Mouse (Mus musculus): Measurements from ENCODE around the gene Tenm4. TPM values are rescaled to one million over a fixed set of nuclear protein-coding genes. Genes with fewer than 3 reads are reported as not detected.
A peak's percentile ranks its signal among the peaks of the same experiment; 100 is the strongest.

The Tenm4 gene
- total RNA-seq, 2 experiments from 2014 or later: 125 to 132 TPM

DNA sequence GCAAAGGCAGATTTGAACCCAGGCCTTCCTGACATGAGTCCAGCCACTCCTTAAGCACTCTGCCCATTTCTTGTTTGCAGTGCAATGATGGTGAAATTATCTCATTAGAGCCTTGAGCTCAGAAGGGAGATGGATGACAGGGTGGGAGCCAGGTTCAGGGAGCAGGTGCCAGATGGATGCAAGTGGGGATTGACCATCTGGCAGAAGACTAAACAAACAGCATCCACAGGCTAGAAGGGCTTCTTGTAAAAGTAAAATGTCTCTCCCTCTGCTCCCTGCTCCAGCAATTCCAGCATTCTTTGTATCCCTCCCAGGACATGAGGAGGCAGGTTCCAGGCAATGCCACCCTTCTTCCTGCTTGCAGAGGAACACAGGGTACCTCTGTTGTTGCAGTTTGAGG lies 165.3 kb downstream of the Tenm4 start:
- no peak for DNase-seq (ENCODE audit: low spot score in 2 of 2)

DNA sequence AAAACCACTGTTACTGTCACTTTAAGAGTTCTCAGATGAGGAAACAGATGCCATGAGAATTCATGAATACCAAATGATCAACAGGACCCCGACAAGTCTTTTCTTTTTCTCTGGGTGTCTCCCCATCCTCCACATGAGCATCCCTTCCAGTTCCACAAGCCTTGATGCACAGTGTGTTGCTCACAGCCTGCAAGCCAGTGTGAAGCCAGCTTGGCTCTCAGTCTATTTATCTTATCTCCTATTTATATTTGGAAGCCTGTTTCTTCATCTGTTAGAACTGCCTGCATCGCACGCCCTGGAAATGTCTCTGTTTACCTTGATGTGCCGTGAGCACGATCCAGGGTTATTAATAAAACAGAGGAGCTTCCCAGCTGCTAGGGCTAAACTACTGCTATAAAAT lies 169.8 kb downstream of the Tenm4 start:
- peak; percentile 31 to 65 for DNase-seq (ENCODE audit: low spot score in 2 of 2)

DNA sequence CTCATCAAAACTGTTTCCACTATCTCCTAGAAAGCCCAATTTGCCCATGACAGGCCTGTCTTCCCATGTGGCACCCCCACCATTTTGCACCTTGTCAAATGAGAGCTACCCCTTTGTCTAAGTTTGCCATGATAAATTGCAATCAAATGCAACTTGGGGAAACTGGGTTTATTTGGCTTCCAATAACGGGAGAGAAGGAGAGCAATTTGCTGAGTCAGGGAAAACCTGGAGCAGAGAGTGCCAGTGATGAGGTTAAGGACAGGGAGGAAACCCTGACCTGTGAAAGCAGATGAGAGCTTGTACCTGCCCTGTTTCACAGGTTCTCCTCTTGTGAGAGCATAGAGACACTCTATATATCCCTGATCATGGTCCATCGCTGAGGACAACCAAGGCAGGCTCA lies 170.4 kb downstream of the Tenm4 start:
- DNase-seq (ENCODE audit: low spot score in 2 of 2): no peak

DNA sequence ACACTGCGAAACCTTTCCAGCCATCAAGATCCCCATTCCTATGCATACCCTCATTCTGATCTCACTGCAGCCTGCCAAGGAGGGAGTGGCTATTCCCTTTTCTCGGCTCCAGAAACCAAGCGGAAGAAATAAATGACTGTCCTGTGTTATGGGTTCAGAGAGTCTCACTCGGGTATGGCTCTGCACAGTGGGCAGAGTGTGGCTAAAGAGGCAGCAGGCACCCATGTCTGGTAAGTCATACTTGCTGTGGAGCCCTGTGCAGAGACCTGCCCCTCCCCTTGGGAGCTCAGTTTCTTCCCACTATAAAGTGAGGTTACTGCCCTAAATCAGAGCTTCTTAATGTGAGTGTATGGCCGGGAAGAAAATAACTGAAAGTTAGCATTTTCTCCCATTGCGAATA lies 171.9 kb downstream of the Tenm4 start:
- no peak for DNase-seq (ENCODE audit: low spot score in 2 of 2)

DNA sequence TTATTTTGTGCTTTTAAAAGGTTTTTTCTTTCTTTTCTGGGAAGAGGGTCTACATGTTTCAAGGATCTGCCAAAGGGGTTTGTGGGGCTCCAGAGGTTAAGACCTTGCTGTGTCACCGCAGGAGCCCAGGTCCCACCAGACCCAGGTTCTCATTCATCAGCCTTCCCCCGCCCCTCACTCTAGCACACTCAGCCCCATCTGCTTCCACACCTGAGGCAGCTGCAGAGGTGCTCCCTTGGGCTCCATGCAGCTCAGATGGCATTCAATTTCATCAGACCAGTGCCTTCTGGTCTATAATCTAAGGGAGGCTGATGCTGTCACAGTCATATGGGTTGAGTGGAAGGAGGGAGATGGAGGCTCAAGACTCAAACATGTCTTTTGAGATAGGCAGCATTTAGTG lies 172.6 kb downstream of the Tenm4 start:
- DNase-seq (ENCODE audit: low spot score in 2 of 2): no peak

DNA sequence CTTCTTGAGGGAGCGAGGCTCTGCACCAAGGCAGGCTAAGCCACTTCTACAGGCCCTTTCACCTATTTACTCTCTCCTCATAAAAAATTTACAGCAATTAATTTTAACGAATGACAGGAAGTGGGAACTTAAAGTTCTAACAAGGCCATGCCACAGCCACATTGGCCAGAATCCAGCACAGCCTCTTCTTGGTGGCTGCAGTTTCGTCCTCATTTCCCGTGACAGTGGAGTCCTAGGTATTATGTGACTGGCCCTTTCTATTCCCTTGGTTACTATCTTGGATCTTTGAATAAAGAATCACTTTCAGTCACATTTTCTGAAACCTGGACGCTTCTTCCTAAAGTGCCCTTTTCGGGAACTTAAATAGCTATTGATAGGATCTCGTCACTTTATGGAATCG lies 181.6 kb downstream of the Tenm4 start:
- DNase-seq (ENCODE audit: low spot score in 2 of 2): no peak

DNA sequence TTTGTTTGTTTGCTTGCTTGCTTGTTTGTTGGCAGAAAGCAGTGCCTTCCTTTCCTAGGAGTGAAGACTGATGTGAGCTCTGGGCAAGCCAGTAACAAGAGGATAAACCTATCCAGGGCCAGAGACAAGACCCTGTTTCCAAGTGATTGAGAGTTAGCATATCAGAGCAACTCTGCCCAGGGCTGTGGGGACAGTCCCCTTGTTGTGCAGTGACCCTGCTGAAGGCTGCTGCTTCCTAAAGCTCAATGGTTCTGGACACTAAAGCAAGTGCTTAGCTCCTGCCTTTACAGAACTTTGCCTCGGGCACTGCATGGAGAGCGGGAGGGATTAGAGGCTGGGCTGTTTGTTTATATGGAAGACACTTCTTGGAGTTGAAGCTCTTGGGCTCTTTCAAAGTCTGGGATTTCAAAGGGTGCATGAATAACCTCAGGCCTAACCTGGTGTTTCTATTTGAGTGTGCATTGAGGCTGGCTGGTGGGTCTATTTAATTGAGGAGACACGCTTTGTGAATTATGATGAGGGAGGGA lies 185.3 kb downstream of the Tenm4 start:
- DNase-seq (ENCODE audit: low spot score in 2 of 2): no peak

DNA sequence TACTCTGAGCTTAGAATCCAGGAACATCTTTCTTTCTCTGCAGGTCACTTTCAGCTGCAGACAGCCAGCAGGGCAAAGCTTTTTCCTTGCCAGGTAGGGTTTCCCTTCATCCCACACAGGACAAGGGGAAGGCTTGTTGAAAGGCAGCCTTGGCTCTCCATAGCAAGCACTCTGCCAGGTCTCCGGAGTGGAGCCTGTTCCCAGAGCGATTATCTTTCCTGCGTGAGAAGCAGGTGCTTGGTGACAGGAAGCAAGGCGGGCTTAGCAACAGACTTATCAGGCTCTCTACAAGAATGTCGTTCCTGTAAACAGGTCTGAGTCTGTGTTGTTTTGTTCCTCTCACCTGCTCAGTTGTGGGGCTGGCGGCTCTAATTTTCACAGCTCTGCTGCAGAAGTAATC lies 186.5 kb downstream of the Tenm4 start:
- no peak for DNase-seq (ENCODE audit: low spot score in 2 of 2)

DNA sequence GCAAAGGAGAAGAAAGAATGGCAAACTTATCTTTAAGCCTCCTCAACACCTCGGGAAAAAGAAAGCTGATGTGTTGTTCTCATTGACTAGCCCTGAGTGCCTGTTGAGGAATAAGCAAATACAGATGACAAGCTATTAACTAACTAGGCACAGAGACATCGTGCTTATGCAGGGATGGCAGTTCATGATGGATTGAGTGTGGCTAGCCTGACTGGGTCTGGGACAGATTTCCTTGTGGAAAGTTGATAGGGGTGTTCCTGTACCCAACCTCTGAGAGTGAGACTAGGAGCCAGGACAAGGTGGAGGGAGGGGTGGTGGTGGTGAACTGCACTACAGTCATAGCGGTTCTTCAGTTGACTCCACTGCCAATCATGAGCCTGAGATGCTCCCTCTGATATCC lies 192.3 kb downstream of the Tenm4 start:
- no peak for DNase-seq (ENCODE audit: low spot score in 2 of 2)

DNA sequence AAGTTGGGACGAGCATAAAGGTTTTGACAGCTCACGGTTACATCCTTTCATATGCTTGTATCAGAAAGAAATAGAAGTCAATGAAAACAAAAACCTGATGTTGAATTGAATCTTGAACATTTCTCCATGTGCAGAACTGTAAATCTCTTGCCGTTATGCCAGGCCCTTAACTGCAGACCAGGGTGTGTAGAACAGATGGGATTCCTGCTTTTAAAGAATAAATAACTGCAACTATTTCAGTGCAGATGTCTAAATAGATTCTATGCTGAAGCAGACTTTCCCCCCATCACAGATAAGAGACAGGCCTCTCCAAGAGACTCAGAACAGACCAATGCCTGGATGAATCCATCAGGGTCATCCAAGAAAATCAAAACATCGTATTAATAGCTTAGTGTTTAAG lies 198.9 kb downstream of the Tenm4 start:
- no peak for DNase-seq (ENCODE audit: low spot score in 2 of 2)

DNA sequence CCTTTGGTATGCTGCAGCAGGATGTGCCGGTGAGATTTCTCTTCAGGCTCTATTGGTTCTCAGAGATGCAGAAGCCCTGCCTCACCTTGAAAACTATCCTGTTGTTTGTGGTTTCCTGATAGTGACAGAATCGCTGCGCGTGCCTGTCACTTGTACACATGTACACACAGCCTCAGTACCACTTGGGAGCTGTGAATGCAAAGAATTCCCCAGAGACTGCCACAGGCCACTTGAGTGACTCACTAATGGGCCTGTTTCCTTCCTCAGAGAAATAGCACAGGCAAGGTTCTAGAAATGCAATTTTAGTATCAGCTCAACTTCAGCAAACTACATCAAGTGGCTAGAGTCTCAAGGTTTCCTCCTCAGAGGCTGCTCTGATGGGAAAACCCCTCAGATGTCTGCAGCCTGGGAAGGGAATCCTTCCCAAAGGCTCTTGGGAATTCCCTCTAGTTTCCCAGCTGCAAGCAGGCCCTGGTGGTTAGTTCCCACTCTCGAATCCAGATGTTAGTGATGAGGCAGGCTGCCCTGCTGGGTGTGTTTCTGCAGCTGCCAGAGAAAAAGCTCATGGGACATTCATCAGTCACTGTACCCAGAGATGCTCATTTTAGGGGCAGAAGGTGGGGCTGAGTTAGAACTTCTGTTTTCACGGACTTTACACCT lies 203.1 kb downstream of the Tenm4 start:
- DNase-seq (ENCODE audit: low spot score in 2 of 2): no peak

DNA sequence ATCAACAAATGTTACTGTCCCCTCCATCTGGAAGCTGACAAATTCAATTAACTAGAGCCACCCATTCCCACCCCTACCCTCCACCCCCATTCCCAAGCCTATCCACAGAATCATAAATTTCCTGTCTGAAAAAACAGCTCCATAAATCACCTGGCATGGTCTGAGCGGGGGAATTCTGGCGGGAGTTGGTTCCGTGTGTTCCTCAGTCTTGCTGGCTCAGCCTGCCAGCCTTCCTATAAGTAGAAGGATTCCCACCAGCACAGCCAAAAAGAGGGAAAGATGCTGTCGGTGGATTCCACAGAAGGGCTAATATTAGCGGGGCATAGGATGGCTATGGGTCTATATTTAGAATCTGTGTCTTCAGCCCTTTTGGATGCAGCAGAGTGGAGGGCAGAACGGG lies 204.5 kb downstream of the Tenm4 start:
- DNase-seq (ENCODE audit: low spot score in 2 of 2): no peak

DNA sequence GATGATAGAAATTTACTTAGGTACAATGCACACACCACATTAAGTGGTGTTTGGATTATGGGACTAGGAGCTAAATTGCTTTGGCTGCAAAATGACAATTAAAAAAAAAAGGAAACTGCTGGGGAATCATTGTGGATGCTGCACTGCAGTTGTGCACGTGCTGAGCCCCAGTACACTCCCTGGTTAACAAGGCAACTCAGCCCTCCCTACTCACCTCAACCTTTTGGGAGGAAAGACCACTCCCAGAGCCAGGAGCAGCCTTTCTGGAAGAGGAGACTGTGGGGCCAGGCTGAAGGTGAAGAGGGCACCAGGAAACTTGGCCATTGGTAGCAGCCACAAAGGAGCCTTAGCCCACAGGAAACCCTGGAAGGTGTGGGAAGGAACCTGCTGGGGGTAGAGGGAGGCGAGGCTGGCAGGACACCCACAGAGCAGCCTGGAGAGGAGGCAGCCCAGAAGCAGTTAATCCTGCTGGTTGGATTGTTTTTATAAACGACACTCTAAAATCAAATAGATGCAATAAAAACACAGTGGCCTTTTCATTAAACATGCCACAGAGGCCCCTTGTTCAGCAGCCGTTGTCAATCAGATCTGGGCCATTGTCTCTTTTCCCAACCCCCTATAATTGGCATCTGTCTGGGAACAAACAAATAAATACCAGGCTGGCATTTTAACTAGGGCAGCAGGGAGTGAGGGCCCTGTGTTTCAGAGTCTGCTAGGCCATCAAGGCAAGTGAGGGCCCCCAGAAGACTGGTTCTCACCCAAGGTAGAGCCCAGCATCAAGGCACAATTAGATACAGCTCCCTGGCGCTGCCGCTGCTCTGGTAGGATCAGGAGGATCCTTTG lies 212.9 kb downstream of the Tenm4 start:
- peak in 1 of 2 experiments; percentile 63 for DNase-seq (ENCODE audit: low spot score in 2 of 2)

DNA sequence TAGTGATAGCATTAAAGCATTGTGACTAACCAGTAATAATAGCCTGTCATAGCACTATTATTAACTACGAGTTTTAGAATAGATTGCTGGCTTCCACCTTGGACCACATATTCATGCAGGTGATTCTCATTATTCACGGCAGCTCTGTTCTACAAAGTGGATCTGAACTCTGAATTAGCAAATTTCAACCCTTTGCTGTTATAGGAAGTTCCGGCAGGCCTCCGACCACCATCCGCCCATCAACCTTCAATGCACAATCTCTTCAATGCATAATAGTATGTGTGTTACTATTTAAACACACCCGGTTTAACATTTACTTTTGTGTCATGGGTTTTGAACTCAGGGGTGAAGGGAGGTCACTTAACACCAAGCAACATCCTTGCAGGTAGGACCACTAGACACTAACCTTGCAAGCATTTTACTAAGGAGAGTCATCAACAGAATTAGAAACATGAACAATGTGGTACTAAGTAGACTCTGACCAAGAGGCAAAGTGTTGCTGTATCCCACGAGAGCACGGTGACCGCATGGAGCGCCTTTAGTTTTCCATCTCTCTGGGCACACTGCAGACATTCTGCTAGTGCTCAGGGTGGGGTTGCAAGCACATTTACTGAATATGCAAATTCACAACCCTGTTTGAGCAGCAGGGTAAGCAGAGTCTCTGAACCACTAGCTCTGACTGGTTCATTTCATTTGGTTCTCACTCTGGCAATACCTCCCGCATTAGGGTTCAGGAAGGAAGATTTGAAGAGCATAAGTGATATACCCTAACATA lies 213.9 kb downstream of the Tenm4 start:
- DNase-seq (ENCODE audit: low spot score in 2 of 2): no peak

DNA sequence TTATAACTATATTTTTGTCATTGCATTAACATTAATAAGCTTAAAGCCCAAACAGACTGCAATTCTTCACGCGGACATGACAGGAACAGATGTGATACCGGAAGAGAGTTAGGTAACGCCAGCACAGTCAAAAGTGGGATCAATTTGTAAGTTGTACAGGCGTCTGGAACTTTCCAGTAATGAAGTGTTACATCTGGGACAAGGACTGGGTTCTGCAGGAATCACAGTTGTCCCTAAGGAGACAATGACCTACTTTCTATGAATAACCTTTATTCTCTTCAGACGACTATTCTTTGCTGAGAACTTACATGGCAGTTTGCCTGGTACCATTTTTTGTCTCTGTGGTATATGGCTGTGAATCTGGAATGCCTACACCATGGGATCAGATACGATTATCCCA lies 214.8 kb downstream of the Tenm4 start:
- DNase-seq (ENCODE audit: low spot score in 2 of 2): no peak

DNA sequence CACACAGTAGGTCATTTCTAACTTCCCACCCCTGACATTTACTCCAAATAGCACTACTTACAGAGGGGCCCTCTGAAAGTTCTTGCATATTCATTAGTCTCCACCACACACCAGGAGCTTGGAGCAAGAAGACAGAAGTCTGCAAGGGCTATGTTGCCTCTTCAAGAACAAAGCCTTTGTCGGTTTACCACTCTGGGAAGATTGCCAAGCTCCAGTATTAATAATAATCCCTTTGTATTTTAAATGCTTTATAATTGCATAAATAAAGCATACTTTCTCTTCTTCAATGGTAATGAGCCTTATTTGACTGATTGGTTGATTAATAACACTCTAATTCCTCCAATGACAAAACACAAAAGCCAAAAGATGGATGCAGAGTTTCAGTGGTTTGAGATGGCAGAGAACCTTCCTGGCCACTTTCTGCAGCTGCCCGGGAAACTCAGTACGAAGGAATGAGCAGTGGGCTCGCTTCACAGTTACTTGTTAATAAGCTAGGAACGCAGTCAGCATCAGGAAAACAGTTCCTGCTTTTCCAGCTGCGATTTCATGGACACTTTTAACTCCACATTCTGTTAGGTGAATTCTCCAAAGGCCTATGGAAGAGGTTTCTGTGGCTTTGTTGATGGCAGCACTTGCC lies 219.1 kb downstream of the Tenm4 start:
- peak in 1 of 2 experiments; percentile 29 for DNase-seq (ENCODE audit: low spot score in 2 of 2)

DNA sequence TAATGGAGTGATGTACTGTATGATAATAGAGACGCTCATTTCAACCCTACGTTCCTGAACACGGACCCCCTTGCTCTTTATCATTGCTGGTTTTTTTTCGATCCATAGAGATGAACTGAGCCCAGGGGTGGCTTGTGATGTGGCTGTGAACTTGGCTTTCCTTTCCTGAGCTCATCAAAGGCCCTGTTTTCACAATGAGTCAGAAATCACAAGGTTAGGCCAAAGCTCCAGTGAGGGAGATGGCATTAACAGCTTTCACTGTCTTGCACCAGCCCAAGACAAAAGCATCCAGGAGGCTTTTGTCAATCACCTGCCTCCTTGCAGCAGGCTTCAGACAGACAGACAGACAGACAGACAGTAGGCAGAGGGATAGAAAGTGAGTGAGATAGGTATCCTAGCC lies 219.8 kb downstream of the Tenm4 start:
- no peak for DNase-seq (ENCODE audit: low spot score in 2 of 2)

DNA sequence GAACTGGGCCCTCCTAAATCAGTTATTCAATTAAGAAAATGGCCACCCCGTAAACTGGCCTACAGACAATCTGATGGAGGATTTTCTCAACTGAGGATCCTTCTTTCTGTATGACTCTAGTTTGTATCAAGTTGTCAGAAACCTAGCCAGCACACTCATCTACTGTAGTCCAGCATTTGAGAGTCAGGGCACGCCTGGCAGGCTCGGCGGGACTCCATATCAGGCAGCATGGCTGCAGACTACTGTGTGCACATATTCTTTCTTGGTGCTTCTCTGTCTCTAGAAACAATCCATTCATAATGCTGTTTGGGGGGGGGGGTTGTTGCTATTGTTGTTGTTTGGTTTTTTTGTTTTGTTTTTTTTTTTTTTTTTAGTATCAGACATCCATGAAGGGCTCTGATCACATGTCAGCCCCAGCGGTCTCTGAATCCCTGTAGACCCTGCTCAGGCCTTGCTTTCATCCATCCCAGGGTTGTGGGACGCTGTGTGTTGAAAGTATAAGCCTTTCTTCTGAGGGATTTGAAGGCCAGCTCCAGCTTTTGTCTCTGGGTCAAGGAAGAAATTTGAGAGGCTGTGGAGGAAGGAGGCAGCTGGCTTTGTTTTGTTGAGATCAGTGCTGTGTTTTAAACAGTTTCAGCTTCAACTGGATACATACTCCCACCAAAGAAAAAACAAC lies 220.9 kb downstream of the Tenm4 start:
- no peak for DNase-seq (ENCODE audit: low spot score in 2 of 2)

DNA sequence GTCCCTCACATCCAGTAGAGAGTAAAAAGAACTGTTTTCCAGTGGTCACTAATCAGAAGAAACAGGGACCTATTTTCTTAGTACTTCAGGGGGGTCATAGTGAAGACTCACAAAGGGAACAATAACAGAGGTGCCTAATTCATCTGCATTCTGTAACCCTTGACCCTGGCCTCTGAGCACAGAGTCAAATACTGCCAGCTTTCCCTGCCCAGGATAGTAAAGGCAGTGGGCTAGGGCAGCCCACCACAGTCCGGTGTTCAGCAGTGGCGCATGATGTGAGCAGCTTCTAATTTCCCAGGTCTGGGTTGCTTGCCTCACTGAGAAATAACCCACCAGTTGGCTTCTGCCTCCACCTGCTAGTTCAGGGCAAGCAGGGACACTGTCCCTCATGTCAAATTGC lies 221.6 kb downstream of the Tenm4 start:
- DNase-seq (ENCODE audit: low spot score in 2 of 2): no peak

DNA sequence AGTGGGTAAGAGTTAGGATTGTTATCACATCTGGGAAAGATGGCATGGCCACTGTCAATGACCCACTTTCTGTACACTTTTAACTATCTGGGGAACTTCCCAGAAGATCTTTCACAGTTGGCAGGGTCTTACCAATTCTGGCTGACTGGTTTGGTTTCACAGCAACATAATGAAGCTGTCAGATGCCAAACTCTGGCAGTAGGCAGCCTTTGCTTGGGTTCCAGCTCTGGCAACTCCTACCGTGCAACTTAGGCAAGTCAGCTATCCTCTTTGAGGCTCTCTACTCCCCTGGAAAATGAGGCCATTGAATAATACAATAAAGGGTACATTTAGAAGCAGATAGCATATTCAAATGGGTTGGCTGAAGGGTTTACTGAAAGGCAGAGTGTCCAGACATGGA lies 226.9 kb downstream of the Tenm4 start:
- DNase-seq (ENCODE audit: low spot score in 2 of 2): peak in 1 of 2 experiments; percentile 82

DNA sequence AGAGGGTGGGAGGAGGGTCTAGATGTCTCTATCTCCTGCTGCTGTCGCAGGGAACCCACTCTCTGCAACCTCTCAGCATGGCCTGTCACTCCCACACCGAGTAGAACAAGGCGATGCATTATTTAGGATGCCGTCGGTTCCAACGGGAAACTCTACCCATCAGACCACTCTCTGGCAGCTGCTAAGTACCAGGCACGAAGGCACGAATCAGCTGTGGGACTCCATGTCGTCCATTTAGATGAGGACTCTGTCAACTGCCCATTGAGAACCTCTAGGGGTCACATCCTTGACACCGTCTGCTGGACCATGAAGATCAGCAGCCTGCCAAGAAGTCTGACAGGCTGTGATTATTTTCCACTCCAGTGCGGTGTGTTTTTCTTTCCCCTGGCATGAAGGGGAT lies 229.4 kb downstream of the Tenm4 start:
- peak in 1 of 2 experiments; percentile 66 for DNase-seq (ENCODE audit: low spot score in 2 of 2)
